27 mouse cellular contexts compared by ENCODE assay signal in genomic region chr15:96494279-96494678, GRCm38 (mm10). TPM values are rescaled to one million over a fixed set of nuclear protein-coding genes. Genes with fewer than 3 reads are reported as not detected.
DNase-seq lines count a peak whose midpoint lies in the region; ATAC-seq and TF ChIP-seq lines count a peak whose summit lies in the region.
"Had no signal": no experiment of that assay in that cellular context is flagged by ENCODE, and none has a peak within 500 bp of the region (broad histone marks: within the 10 kb centered on the region; RNA-seq: fewer than 3 reads in every experiment).

No protein-coding gene starts in this region.

- no peak overlapping the region for H3K9ac ChIP-seq in liver, postnatal 0 days (replicated peaks)
- no peak overlapping the region for H3K9ac ChIP-seq in stomach, postnatal 0 days (ENCODE audit: low read length)
- H3K9ac ChIP-seq: embryonic facial prominence, embryonic 12.5 days; embryonic facial prominence, embryonic 15.5 days; forebrain, postnatal 0 days; heart, embryonic 13.5 days; hindbrain, embryonic 14.5 days had no signal

- no peak for TF ChIP-seq EP300 in liver, postnatal 0 days (IDR thresholded peaks at IDR 0.05; ENCODE audit: low read depth)
- no peak for TF ChIP-seq EP300 in stomach, postnatal 0 days (optimal IDR thresholded peaks at IDR 0.05)

- no peak for TF ChIP-seq CTCF in kidney, adult 2 months (conservative IDR thresholded peaks at IDR 0.05; ENCODE audit: insufficient read depth, insufficient read length, low read depth, low read length)
- TF ChIP-seq CTCF in liver, postnatal 0 days (IDR thresholded peaks at IDR 0.05; ENCODE audit: low read depth): no peak
- TF ChIP-seq CTCF in stomach, postnatal 0 days (IDR thresholded peaks at IDR 0.05; ENCODE audit: low read depth): no peak

- peaks cover 6% of the 10 kb centered on the region; the same call in 1 of the 2 replicates for H3K9me3 ChIP-seq in liver, postnatal 0 days (ENCODE audit: low read length)
- no peaks in the 10 kb centered on the region for H3K9me3 ChIP-seq in stomach, postnatal 0 days (ENCODE audit: control insufficient read depth, low read length)
- H3K9me3 ChIP-seq: embryonic facial prominence, embryonic 12.5 days; G1E had no signal

- H3K4me1 ChIP-seq in kidney, adult 2 months (ENCODE audit: control insufficient read depth, insufficient read depth, low read length): 0 out of 2 replicates have a peak, but pooled peaks cover 4% of the 10 kb centered on the region
- 0 out of 2 replicates have a peak, but pooled peaks cover 2% of the 10 kb centered on the region for H3K4me1 ChIP-seq in liver, postnatal 0 days (ENCODE audit: insufficient read depth)
- no peaks in the 10 kb centered on the region for H3K4me1 ChIP-seq in stomach, postnatal 0 days (replicated peaks; ENCODE audit: control insufficient read depth, insufficient read depth)

- no peak overlapping the region for H3K4me2 ChIP-seq in liver, postnatal 0 days (ENCODE audit: low read depth, low read length)
- no peak overlapping the region for H3K4me2 ChIP-seq in stomach, postnatal 0 days (replicated peaks; ENCODE audit: low read depth)
- H3K4me2 ChIP-seq: embryonic facial prominence, embryonic 12.5 days; embryonic facial prominence, embryonic 15.5 days; heart, embryonic 13.5 days; hindbrain, embryonic 14.5 days had no signal

- TF ChIP-seq POLR2A in kidney, adult 2 months (IDR thresholded peaks at IDR 0.05; ENCODE audit: low read depth, low read length): no peak

- peak; percentile 73 for ATAC-seq in liver, postnatal 0 days
- ATAC-seq in stomach, postnatal 0 days (ENCODE audit: low FRiP score, low TSS enrichment): peak; percentile 53
- ATAC-seq: CD4-positive, CD25-positive, alpha-beta regulatory T cell, adult 4 months; forebrain, embryonic 14.5 days; forebrain, postnatal 0 days; Patski had no signal

- H3K27ac ChIP-seq in kidney, adult 2 months (ENCODE audit: insufficient read depth, low read depth, low read length): no peak overlapping the region
- no peak overlapping the region for H3K27ac ChIP-seq in liver, postnatal 0 days (ENCODE audit: low read depth)
- H3K27ac ChIP-seq in stomach, postnatal 0 days (replicated peaks): no peak overlapping the region
- H3K27ac ChIP-seq: embryonic facial prominence, embryonic 12.5 days; embryonic facial prominence, embryonic 15.5 days; gastrocnemius, adult 2 months; heart, embryonic 10.5 days; heart, embryonic 13.5 days; hindbrain, embryonic 14.5 days had no signal

- WGBS in kidney, adult 2 months: 58% methylated on average over 6 of the region's 6 CpGs
- WGBS in liver, postnatal 0 days (ENCODE audit: insufficient replicate concordance): 82% methylated on average over 4 of the region's 6 CpGs
- WGBS in stomach, postnatal 0 days: 80% methylated on average over 6 of the region's 6 CpGs

- H3K36me3 ChIP-seq in kidney, adult 2 months (ENCODE audit: control insufficient read depth, insufficient read depth, low read length): no peaks in the 10 kb centered on the region
- no peaks in the 10 kb centered on the region for H3K36me3 ChIP-seq in liver, postnatal 0 days (replicated peaks; ENCODE audit: insufficient read depth, low read length)
- H3K36me3 ChIP-seq in stomach, postnatal 0 days (ENCODE audit: control insufficient read depth, insufficient read depth, low read length): no peaks in the 10 kb centered on the region
- H3K36me3 ChIP-seq: embryonic facial prominence, embryonic 12.5 days; embryonic facial prominence, embryonic 15.5 days; G1E; heart, embryonic 13.5 days had no signal

- H3K4me3 ChIP-seq in kidney, adult 2 months (ENCODE audit: insufficient read depth, low read depth, low read length): no peak overlapping the region
- H3K4me3 ChIP-seq in liver, postnatal 0 days (ENCODE audit: low read depth, low read length): no peak overlapping the region
- H3K4me3 ChIP-seq in stomach, postnatal 0 days (ENCODE audit: low read depth, low read length): no peak overlapping the region
- H3K4me3 ChIP-seq: embryonic facial prominence, embryonic 12.5 days; embryonic facial prominence, embryonic 15.5 days; gastrocnemius, adult 2 months; heart, embryonic 10.5 days; heart, embryonic 13.5 days had no signal

- H3K27me3 ChIP-seq in kidney, adult 2 months (replicated peaks; ENCODE audit: control insufficient read depth, insufficient read depth, low read length): no peaks in the 10 kb centered on the region
- H3K27me3 ChIP-seq in liver, postnatal 0 days (ENCODE audit: insufficient read depth, low read length): no peaks in the 10 kb centered on the region
- H3K27me3 ChIP-seq in stomach, postnatal 0 days (ENCODE audit: control insufficient read depth, insufficient read depth, low read length): no peaks in the 10 kb centered on the region
- H3K27me3 ChIP-seq: embryonic facial prominence, embryonic 12.5 days; embryonic facial prominence, embryonic 15.5 days; heart, embryonic 13.5 days; Patski had no signal

- DNase-seq in kidney, adult 2 months: peak; percentile 12
- DNase-seq in kidney, postnatal 25 days: no peak
- DNase-seq in liver, postnatal 0 days: peak; percentile 47
- no peak for DNase-seq in liver
- DNase-seq in stomach, postnatal 0 days (ENCODE audit: low spot score): peak; percentile 25
- no peak for DNase-seq in ovary, postnatal 10 days (ENCODE audit: low spot score)
- DNase-seq: adrenal gland, postnatal 10 days; adrenal gland, postnatal 36 days; cerebellum, adult 11 months; cerebellum, adult 2 months; cerebellum, adult 9-11 months; cerebellum, postnatal 25 days; forebrain, postnatal 0 days; gastrocnemius, adult 2 months; gastrocnemius, postnatal 14 days; heart, adult 18-20 months; heart, postnatal 14 days; heart, postnatal 4 days had no signal

RNA-seq across cellular contexts. Expression of gene Scaf11, which starts 33.6 kb away (rescaled TPM):
- polyA plus RNA-seq in kidney, adult 2 months (2012; rRNA removed): 20.5 and 22.0 TPM in 2 replicates
- 32.5 and 35.6 TPM in 2 replicates for polyA plus RNA-seq in liver, postnatal 0 days (2015; fragmentation: Nextera tagmentation; extraction: Ambion mirVana)
- 44.1 and 47.4 TPM in 2 replicates for polyA plus RNA-seq in stomach, postnatal 0 days (2015; fragmentation: Nextera tagmentation; extraction: Ambion mirVana)

Comparison
In these comparisons a context has a peak if more than half of its experiments do, and no peak if none do; other contexts are left out.
1. DNase-seq: peak in kidney, adult 2 months (single experiment), liver, postnatal 0 days (single experiment) and stomach, postnatal 0 days (single experiment); none in kidney, postnatal 25 days (0 of 2), liver (single experiment) and ovary, postnatal 10 days (single experiment).